Mouse (Mus musculus) R1 (cell line): ENCODE data around the gene Armh1.
A peak's percentile ranks its signal among the peaks of the same experiment; 100 is the strongest.

ENCODE experiments used
- DNase-seq: peaks from one replicate; pipeline ENCODE4 v3.0.0-alpha.2; 2018; ENCODE audit warnings: low read depth, low spot score

The Armh1 gene

DNA sequence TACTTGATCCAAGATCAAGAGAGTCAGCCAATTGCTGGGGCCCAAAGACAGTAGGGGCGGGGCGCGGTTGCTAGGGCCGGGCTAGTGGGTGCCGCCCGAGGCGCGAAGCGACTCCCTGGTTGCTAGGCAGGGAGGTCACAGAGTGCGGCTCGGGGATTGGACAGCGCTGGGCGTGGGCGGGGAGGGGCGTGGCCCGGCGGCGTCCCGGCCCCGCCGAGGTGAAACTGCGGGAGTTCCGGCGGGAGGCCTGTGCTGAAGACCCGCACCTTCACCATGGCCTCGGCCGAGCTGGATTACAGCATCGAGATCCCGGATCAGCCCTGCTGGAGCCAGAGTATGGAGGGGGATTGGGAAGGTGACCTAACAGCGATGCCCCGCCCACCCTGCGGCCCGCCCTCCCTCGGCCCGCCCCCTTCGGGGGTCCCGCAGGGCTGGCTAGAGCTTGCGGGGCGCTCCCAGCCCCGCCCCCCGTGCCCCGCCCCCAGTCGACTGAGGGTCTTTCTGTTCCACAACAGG lies at the start of gene Armh1, which contains the start of gene Tmem53:
Armh1 (minus strand) TSS at position 325 of the 516 bp plus-strand sequence.
Tmem53 (plus strand) TSS at position 151 of the 516 bp plus-strand sequence.
- peak; percentile 98 for DNase-seq

DNA sequence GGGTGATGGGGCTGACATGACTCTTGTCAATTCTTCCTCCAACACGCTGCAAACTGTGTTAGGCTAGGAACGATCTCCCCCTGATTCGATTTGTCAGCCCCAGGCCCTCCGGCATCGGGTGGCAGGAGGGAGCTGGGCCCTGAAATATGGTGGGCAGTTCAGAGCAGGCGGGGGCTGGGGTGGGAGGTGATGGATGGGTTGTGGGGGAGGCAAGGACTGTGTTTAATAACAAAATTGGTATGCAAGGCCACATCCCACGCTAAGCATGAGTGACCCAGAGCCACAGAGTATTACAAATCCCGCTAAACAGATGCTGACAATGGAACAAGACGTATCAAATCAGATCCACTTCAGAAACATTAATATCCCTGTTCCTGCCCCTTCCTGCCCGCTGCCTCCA lies 48.0 kb upstream of the Armh1 start:
- DNase-seq: no peak

DNA sequence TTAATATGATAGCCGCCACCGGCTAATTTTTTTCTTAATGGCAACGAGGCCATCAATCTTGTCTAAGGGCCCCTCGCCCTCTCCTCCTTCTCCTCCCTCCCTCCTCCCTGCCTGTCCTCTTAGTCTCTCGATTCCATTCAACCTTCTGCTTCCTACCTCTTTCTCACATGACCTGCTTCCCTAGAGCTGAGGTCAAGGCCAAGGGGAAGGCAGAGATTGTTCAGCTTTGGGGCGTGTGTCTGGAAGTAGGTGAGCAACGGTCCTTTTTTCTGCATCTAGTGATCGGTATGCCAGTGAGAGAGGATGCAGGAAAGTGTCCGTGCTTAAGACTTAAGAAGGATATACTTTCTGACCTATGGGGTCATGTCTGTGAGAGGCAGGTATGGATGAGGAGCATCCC lies 45.9 kb upstream of the Armh1 start:
- peak; percentile 53 for DNase-seq

DNA sequence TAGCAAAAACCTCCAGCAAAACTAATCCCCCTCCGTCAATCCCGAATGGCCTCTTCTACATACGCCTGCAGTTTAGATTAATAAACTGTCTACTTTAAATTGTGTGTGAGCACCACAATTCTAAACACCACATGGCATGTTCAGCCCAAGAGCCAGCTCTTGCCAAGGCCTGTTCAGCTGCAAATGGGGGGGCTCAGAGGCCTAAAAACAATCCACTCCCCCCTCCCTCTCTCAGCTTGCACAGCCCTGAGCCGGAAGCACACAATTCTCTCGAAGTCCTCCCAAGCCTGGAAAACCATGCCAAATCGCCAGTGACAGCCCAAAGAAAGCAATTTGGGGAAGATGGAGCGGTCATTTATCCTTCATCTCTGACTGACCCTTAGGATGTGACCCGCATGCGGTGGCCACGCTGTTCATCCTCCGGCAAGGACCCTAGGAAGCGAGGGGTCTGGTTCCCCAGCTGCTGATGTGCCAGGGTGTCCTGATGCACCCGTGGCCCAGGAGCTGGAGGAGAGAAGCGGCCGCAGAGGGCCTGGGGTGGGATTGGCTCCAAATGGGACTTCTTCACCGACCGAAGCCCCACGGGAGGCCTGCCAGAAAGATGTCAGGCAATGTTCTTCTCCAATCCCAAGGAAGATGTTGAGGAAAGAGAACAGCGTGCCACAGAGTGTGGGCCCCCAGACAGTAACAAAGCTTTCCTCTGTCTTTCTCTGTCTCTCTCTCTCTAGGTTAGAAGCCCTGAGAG lies 45.1 kb upstream of the Armh1 start:
- no peak for DNase-seq

DNA sequence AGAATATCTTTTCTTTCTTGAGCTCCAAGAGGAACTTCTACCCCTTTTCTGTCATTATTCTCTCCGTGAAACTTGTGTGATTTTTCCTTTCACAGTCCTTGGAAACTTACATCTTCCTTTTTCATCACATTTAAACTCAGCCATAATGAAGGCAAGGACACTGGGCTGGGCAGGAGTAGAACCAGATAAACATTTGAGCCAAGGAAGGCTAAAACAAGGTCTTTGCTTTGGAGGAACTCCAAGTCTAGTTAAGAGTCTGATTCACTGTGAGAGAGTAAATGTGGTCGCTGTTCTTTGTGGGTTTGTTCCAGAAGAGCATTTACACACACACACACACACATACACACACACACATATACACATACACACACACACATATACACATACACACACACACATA lies 39.8 kb upstream of the Armh1 start:
- DNase-seq: no peak

DNA sequence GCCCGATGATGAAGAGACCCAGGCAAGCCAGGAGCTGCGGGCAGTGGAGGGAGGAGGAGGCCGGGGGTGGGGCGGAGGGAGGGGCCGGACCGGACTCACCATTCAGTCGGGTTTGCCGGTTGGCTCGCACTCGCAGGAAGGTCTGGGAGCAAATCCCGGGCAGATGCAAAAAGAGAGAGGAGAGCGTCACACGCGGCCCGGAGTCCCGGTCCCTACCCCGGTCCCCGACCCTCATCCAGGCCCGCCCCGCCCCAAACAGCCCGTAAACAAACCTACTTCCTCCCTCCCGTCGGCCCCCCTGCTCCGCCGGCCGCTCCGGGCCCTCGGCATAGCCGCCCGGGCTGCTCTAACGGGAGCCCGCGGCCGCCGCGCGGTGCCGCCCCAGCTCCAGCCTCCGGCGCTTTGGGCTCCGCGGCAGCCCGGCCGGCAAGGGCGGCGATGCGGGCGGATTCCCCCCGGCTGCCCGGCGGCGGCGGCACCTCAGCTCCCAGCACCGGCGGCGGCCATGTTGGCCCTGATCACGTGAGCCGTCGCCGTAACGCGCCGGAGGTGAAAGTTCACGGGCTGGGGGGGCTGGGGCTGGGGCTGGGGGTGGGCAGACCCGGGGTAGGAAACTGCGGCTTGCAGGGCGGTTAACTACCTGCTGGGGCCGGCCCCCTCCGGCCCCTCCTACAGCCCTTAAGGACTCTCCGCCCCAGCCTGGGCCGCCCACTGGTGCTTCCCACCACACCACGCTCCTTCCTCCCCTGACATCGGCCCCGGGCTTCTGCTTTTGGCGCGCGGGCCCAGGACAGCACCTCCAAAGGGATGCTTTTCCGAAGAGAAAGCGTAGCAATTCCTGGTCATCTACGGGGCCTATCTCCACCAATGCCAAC lies 37.2 kb upstream of the Armh1 start:
- DNase-seq: peak; percentile 94

DNA sequence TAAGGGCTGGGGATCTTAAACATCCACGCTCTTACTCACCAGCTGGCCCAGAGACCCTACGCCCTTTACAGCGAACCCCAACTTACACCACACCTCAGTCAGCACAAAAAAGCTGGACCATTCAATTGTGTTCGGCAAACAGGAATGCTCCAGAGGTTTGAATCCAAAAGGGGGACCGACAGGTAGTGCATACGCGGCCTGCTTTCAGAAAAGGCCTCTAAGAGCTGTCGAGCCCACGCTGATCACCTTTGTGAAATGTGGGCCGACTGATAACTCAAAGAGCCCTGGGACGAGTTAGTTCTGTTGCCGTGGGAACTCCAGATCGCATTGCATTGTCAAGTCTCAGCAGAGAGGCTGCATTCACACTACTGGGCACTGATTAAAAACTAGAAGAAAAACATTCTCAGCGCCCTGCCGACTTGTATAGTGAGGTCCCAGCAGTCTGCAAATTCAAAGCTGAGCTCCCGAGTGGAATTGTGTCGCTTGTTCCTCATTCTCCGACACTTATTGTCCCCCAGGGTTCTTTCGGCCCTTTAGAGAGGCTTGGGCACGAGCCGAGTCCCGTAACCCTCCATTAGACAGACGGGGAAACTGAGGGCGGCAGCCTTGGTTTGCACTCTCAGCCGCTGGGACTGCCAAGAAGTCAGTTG lies 36.5 kb upstream of the Armh1 start:
- peak; percentile 54 for DNase-seq

DNA sequence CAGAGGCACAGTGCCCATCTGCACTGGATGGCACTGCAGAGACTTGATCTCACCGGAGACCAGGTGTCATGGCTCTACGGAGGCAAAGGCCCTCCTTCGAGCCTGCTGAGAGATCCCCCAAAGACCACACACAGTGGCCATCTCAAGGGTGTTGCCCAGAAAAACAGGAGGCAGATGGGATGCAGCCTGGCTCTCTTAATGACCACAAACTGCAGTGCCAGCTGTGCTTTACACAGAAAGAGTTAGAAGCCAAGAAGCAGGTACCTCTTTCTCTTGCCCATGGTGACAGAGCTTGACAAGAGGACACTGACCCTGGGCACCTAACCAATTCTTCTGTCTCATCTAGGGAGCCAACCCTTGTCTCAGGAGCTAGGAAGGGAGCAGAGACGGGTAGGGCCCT lies 32.4 kb upstream of the Armh1 start:
- DNase-seq: no peak

DNA sequence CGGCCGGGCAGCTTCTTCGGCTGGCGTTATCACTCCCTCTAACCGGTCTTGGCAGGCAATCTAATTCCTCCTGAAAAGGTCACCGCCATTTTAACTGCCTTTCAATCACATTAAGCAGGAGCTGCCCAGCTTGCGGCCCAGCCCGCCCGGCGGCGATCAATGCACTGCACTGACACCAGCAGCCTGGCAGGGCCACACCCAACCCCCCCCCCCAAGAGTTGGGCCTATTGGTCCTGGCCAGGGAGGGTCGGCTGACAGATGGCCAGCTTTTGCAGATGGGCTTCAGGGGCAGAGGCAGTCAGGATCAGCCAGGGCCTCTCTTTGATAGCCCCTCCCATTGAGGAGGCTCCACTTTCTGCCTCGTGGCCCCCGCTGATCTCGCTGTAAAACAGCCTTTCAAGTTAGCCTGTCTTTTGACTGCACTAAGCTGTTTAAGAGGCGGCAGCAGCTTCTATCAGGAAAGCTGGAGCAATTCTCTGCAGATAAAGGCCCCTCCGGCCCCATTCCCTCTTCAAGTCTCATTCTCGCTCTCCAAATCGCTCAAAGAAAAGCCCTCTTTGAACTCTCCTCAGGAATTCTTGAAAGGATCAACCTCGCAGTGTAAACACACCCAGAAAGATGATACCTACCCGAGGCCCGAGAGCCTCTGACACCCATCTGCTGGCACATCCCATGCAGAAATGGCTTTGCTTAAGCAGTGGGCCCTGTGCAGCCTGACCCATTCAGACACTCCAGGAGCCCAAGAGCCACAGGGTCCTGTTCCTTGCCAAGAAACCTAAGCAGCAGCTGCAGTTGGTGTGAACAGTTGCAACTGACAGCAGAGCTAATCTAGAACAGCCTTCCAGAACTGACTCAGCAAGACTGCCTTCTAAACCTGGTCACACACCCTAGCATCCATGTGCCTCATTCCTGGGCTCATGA lies 31.6 kb upstream of the Armh1 start:
- peak; percentile 75 for DNase-seq

DNA sequence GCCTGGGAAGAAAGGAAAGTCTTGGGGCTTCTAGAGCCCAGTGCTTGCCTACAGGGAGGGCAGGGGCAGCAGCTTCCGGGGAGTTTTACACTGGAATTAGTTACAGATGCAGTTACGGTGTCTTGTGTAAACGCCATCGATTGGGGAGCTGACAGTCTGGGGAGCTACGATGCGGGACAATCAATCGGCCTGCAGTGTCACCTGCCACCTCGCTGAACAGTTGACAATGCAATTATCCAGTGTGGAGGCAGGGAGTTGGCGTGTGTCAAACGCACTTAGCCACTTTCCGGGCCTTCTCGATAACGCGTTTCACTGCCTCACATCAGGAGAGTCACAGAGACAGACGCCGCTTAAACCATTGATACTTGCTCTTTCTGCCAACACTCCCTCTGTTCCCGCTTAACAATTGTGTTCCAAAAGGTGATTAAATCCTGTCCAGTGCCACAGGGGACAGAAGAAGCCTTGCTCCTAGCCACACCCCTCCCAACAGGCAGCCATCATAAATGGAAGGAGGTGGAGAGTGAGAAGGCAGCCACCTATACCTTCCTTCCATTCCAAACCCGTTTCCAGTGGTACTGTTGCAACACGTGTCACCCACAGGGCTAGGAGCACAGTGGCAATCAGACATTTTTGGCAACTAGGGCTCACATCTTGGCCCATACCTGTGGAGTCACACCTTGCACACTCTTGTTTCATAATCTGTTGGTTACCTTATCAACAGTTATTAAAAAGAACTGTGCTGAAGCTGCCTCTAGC lies 29.3 kb upstream of the Armh1 start:
- no peak for DNase-seq

DNA sequence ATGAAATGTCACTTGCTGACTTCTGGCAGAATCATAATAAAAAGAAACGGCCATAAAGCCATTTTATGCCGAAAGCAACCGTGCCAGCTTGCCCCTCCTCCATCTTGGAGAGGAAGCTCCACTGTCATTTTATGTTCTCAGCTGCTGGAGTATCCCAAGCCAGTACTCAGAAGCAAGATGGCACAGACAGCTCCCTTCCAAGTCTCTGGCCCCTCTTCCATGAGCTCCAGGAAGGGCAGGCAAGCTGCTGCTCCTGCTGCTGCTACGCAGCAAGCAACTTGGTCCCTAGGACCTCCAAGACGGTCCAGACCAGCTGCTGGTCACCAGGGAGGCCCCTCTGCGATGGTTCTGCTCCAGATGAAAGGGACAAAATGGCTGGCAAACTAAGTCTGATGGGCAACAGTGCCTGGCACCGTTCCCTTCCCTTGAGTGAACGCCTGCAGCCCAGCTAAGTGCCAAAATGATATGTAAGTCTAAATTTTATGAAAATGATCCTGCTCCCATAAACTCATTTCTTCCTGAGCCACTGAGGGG lies 28.5 kb upstream of the Armh1 start:
- DNase-seq: no peak

DNA sequence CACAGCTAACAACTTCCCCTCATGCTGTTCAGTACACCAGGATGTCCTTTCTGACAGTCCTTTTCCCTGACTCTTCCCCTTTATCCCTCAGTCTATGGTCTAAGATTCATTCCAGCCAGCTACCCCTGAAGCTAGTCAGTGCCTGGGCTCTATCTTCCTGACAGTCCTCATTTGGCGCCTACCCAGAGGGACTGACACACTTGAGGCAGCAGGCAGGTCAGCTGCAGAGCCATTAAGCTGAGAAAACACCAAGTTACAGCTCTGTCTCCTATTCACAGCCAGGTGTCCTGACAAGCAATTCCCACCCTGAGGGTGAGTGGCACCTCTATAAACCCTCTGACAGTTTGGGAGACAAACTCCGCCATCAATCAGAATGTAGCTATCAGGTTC lies 27.3 kb upstream of the Armh1 start:
- DNase-seq: no peak

DNA sequence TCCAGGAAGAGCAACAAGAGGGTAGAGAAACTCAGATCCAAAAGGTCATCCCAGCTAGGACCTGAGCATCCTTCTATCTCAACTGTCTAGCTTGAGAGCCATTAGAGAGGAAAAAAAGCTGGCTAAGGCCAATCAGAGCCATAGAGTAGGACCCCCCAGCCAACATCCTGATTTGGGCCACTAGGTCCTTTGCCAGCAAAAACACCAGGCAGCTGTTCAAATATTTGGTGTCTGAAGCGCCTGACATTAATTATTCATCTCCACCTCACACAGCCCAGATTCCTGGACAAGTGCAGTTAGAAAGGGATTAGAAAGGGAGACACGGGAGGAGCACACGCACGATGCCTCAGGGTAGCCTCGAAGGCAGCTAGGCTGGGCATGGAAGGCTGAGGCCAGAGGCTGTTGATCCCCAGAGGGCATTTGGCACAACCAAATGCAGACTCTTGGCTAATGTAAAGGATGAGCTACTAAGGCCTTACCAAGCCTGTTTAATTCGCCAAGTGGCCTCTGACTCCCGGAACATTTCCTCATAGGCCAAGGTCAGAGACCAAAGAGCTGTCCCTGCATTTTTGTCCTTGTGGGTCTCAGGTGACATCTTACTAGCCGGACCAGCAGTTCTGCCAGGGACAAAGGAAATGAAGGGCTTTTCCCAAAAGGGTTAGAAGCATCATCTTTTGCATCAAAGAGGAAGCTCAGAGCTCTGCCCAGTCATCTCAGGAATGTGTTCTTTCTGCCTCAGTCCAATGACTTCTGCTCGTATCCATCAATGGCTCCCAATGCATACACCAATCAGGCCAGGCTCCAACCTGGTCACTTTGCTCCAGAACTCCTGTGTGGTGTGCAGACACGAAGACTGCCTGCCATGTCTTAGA lies 26.7 kb upstream of the Armh1 start:
- no peak for DNase-seq

DNA sequence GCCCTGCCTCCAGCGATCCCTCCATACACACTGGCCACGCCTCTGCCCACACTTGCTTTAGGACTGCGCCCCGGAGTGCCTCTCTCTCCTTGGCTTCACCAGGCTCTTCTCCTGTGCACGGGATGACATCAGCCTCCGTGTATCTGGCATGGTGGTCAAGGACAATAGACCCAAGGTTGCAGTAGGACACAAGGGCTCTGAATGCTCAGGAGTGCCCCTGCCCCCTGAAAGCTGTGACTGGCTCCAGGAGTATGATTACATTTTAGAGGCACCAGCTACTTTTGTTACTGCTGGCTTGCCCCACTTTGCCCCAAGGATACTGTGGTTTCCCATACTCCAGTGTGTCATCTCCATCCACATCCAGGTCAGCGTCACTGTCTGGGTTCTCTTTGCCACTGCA lies 25.8 kb upstream of the Armh1 start:
- no peak for DNase-seq

DNA sequence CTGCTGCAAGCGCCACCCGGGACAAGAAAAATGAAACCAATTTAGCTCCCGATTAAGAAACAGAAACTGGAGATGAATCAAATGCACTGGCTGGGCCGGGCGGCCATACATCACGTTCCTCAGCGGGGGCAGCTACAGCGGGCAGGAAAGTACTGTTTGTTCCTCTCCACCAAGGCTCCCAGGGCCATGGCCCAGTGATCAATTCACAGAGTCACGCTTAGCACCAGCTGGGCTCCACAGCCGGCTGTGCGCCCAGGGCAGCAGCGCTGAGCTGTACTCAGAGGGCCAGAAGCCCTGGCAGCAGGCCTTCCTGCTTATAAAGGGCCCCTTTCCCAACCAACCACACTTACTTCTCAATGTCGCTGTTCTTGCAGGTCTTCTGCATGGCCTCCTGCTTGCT lies 25.1 kb upstream of the Armh1 start:
- no peak for DNase-seq

DNA sequence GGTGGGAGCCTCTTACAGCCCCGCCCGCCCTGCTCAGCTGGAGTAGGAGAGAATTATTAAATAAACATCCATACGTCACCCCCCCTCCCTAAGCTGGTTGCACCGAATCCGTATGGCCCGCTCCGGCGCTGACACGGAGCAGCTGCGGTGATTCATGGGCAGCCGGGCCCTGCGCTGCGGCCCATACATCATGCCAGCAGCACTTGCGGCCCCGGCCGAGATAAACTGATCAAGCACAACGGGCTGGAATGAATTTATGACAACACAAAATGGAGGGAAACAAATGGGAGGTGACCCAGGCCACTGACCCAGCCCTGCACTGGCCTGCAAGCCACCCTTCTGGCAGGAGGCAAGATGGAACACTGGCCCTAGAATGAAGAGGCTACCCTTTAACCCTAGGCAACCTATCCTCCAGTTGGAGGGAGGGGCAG lies 24.4 kb upstream of the Armh1 start:
- no peak for DNase-seq

DNA sequence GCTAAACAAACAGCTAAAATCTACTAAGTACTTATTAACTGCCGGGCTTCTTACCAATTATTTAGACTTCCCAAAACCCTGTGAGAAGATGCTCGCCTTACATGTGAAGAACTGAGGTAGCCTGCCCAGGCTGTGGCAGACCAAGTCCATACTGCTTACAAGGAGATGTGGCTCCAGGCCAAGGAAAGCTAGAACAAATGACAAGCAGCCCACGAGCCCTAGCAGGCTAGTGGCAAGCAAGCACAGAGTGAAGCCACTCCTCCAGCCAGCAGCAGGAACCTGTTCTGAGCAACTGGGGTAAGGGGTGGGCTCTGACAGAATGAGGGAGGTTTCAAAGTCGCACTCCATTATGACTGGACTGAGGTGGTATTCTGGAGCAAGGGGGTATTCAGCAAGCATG lies 22.8 kb upstream of the Armh1 start:
- no peak for DNase-seq

DNA sequence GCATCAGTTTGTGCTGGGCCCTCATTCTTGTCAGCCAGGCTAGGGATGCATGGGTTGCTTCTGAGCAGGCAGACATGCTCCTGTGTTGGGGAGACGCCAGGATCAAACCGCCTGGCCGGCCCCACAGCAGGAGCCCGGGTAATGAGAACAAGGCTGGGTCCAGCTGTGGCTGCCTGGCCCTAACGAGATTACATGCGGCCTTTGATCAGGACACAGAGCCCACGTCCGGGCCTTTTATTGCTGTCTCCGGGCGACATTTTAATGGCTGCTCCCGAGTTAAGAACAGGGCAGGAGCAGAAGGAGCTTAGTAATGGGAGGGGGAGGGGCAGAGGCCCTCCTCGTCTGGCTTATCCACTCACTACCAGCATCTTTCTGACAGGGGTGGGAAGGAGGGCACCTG lies 20.5 kb upstream of the Armh1 start:
- peak; percentile 46 for DNase-seq

DNA sequence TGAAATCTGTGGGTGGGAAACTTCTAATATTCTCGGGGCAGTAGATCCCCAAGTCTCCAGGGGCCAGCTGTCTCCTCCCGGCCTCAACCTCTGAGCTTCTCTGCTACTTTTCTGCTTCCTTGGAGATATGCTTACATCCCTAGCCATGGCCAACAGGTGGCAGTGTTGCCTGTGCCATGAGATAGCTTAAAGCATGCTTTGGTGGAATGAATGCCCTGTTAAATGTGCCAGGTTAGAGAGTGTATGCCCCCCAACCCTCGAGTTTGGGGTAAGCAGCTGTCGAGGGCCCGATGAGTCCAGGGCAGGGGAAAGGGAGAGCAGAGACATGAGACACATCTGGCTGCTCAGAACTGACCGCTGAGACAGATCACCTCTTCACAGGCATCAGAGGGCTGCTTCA lies 18.4 kb upstream of the Armh1 start:
- DNase-seq: peak; percentile 90
